8 mouse cellular contexts compared by ENCODE assay signal in the genomic region with DNA sequence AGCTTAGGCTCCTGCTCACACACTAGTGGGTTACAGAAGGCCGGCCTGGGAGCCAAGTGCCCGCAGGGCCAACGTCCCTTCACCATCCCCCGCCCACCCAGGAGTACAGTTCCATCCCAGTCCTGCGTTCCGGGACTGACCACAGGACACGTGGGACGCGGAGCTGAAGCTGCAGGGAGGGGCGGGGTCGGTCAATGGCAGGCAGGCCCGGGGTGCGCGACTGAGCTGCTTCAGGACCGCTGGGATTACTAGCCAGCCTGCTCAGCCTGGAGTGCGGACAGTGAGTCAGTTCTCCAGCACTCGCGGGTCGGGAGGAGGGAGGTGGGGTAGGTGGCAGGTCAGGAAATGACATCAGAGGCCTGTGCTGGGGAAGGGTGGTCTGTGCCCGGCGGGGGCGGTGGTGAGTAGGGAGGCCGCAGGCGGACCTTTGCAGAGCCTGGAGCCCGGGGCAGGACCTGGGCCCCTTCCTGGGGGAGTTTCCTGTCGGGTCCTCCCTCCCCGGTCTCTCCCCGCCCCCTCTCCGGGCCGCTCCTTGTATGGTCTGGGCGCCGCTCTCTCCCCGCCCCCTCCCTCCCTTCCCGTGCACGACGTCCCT. TPM values are rescaled to one million over a fixed set of nuclear protein-coding genes. Genes with fewer than 3 reads are reported as not detected.
DNase-seq lines count a peak whose midpoint lies in the region; ATAC-seq and TF ChIP-seq lines count a peak whose summit lies in the region.

A gene (plus strand): TSS at position 205 of the 595 bp plus-strand sequence.

- no peaks in the 10 kb centered on the region for H3K9me3 ChIP-seq in hindbrain, postnatal 0 days (ENCODE audit: low read length)

- H3K27ac ChIP-seq in gastrocnemius, adult 2 months = peak within 1 kb of the TSS; percentile 97
- peak within 1 kb of the TSS; percentile 89 for H3K27ac ChIP-seq in hindbrain, postnatal 0 days
- peak within 1 kb of the TSS; percentile 98 for H3K27ac ChIP-seq in left cerebral cortex, adult 2 months

- peak; percentile 77 for DNase-seq in T-cell, adult 2 months (ENCODE audit: low spot score)
- peak; percentile 66 to 84 for DNase-seq in cerebellum, postnatal 4 days (ENCODE audit: low spot score in 2 of 2)
- DNase-seq in gastrocnemius, adult 2 months = peak; percentile 96
- peak; percentile 89 for DNase-seq in hindbrain, postnatal 0 days (ENCODE audit: low spot score)
- peak; percentile 81 to 82 for DNase-seq in left cerebral cortex, adult 2 months (ENCODE audit: extremely low spot score in 1 of 2, low spot score in 2 of 2)
- peak; percentile 73 to 79 for DNase-seq in right cerebral cortex, adult 2 months (ENCODE audit: low spot score in 2 of 2)
- peak; percentile 95 for DNase-seq in urinary bladder, postnatal 14 days (ENCODE audit: low spot score)

- peak; percentile 95 for ATAC-seq in hindbrain, postnatal 0 days
- peak; percentile 59 for ATAC-seq in megakaryocyte, adult 5-6 weeks (ENCODE audit: poor library complexity, severe bottlenecking)

- H3K9ac ChIP-seq in hindbrain, postnatal 0 days (replicated peaks; ENCODE audit: low read length) = peak within 1 kb of the TSS; percentile 69

- intact Hi-C loops in gastrocnemius, adult 2 months (cut with DNase I) = loop anchor here (1.0 to 2.0 kb wide), 3 partner anchors 23 to 233 kb away; a partner anchor contains a TSS
- intact Hi-C loops in left cerebral cortex, adult 2 months (cut with DNase I) = loop anchor here (2.0 kb wide), 2 partner anchors 25 to 31 kb away; a partner anchor contains a TSS

- peaks cover 16% of the 10 kb centered on the region for H3K4me1 ChIP-seq in hindbrain, postnatal 0 days (ENCODE audit: insufficient read depth, low read length)

- H3K4me2 ChIP-seq in hindbrain, postnatal 0 days (ENCODE audit: low read depth, low read length) = peak within 1 kb of the TSS; percentile 84

- TF ChIP-seq CTCF in gastrocnemius, adult 2 months (IDR thresholded peaks at IDR 0.05) = peak; percentile 44
- peak; percentile 56 for TF ChIP-seq CTCF in hindbrain, postnatal 0 days (IDR thresholded peaks at IDR 0.05; ENCODE audit: low read depth)
- TF ChIP-seq CTCF in left cerebral cortex, adult 2 months (IDR thresholded peaks at IDR 0.05) = peak; percentile 30

- H3K27me3 ChIP-seq in hindbrain, postnatal 0 days (ENCODE audit: insufficient read depth, low read length) = no peaks in the 10 kb centered on the region

- peaks cover 2% of the 10 kb centered on the region; the same call in 1 of the 2 replicates for H3K36me3 ChIP-seq in hindbrain, postnatal 0 days (ENCODE audit: insufficient read depth, low read length)

- under 1% methylated on average over 23 of the region's 36 CpGs for WGBS in hindbrain, postnatal 0 days

- peak within 1 kb of the TSS; percentile 90 for H3K4me3 ChIP-seq in gastrocnemius, adult 2 months
- peak within 1 kb of the TSS; percentile 62 for H3K4me3 ChIP-seq in hindbrain, postnatal 0 days (ENCODE audit: low read length)
- H3K4me3 ChIP-seq in left cerebral cortex, adult 2 months = peak within 1 kb of the TSS; percentile 95

RNA-seq across cellular contexts. Expression of the gene that starts here (rescaled TPM):
- total RNA-seq in gastrocnemius, adult 2 months (2021) = 10 to 100 TPM; 19.7 to 24.7 TPM
- total RNA-seq in hindbrain, postnatal 0 days (2014; rRNA removed) = 62.6 and 63.9 TPM in 2 replicates
- 54.1 and 63.2 TPM in 2 replicates for polyA plus RNA-seq in hindbrain, postnatal 0 days (2015; fragmentation: Nextera tagmentation; extraction: Ambion mirVana)
- 10 to 100 TPM; 47.6 to 47.8 TPM for total RNA-seq in left cerebral cortex, adult 2 months (2021)
- 411 and 420 TPM in 2 replicates for total RNA-seq in megakaryocyte, adult 5-6 weeks (2015)
- 117 and 131 TPM in 2 replicates for total RNA-seq in megakaryocyte, adult 5-6 weeks (2017)

Comparison
In these comparisons a context has a peak if more than half of its experiments do, and no peak if none do; other contexts are left out.
1. Peak in every context shown above with its lines: DNase-seq, ATAC-seq, H3K4me3 ChIP-seq and H3K27ac ChIP-seq.